Mouse (Mus musculus): ENCODE measurements around the gene Cdc25b. TPM values are rescaled to one million over a fixed set of nuclear protein-coding genes. Genes with fewer than 3 reads are reported as not detected.
A peak's percentile ranks its signal among the peaks of the same experiment; 100 is the strongest.

Gene Cdc25b
- polyA plus RNA-seq, 1 experiment from 2014 or later: 59.1 TPM

- no peak overlapping the region for H3K27ac ChIP-seq (replicated peaks)
- H3K4me2 ChIP-seq (replicated peaks): no peak overlapping the region
- peaks cover 83% of the 10 kb centered on the region for H3K36me3 ChIP-seq
- no peak for ATAC-seq (ENCODE audit: insufficient number of reproducible peaks, low FRiP score, low TSS enrichment, low read depth)
- no peaks in the 10 kb centered on the region for H3K9me3 ChIP-seq (replicated peaks)
- H3K27me3 ChIP-seq: no peaks in the 10 kb centered on the region
- 81% methylated on average over 2 of the region's 2 CpGs for WGBS
- peaks cover 5% of the 10 kb centered on the region; the same call in 1 of the 2 replicates for H3K4me1 ChIP-seq
- H3K9ac ChIP-seq: no peak overlapping the region
- H3K4me3 ChIP-seq (replicated peaks): no peak overlapping the region
These were observed 41.2 kb upstream of the Cdc25b start for GRCm38 (mm10) chr2:131145536-131145935.

- no peaks in the 10 kb centered on the region for H3K9me3 ChIP-seq (replicated peaks)
- H3K36me3 ChIP-seq: peaks cover 82% of the 10 kb centered on the region
- H3K4me2 ChIP-seq (replicated peaks): no peak overlapping the region
- no peak for ATAC-seq (ENCODE audit: insufficient number of reproducible peaks, low FRiP score, low TSS enrichment, low read depth)
- 85% methylated on average over 21 of the region's 21 CpGs for WGBS
- no peak overlapping the region for H3K9ac ChIP-seq
- H3K27me3 ChIP-seq: no peaks in the 10 kb centered on the region
- no peak overlapping the region for H3K27ac ChIP-seq (replicated peaks)
- H3K4me1 ChIP-seq: peaks cover 5% of the 10 kb centered on the region; the same call in 1 of the 2 replicates
- no peak overlapping the region for H3K4me3 ChIP-seq (replicated peaks)
These were observed 40.3 kb upstream of the Cdc25b start for GRCm38 (mm10) chr2:131146193-131147042.

- H3K4me1 ChIP-seq: peaks cover 5% of the 10 kb centered on the region; the same call in 1 of the 2 replicates
- ATAC-seq (ENCODE audit: insufficient number of reproducible peaks, low FRiP score, low TSS enrichment, low read depth): no peak
- peaks cover 82% of the 10 kb centered on the region for H3K36me3 ChIP-seq
- no peaks in the 10 kb centered on the region for H3K9me3 ChIP-seq (replicated peaks)
- H3K4me2 ChIP-seq (replicated peaks): no peak overlapping the region
- no peak overlapping the region for H3K4me3 ChIP-seq (replicated peaks)
- H3K27ac ChIP-seq (replicated peaks): no peak overlapping the region
- no peak overlapping the region for H3K9ac ChIP-seq
- H3K27me3 ChIP-seq: no peaks in the 10 kb centered on the region
- WGBS: 90% methylated on average over 8 of the region's 8 CpGs
These were observed 39.7 kb upstream of the Cdc25b start for GRCm38 (mm10) chr2:131147043-131147365.

GRCm38 (mm10) chr2:131148353-131149253, 38.1 kb upstream of the Cdc25b start:
- Histone ChIP-seq H3K36me3 (peaks cover 76% of the 10 kb centered on the region), H3K4me3 (replicated peaks) (no peak overlapping the region), H3K4me2 (replicated peaks) (no peak overlapping the region), H3K27ac (replicated peaks) (no peak overlapping the region), H3K9me3 (replicated peaks) (no peaks in the 10 kb centered on the region), H3K27me3 (no peaks in the 10 kb centered on the region), H3K9ac (no peak overlapping the region), H3K4me1 (no peaks in the 10 kb centered on the region)
- ATAC-seq (ENCODE audit: insufficient number of reproducible peaks, low FRiP score, low TSS enrichment, low read depth): no peak
- 85% methylated on average over 8 of the region's 8 CpGs for WGBS

- H3K4me3 ChIP-seq (replicated peaks): no peak overlapping the region
- H3K4me2 ChIP-seq (replicated peaks): no peak overlapping the region
- no peak overlapping the region for H3K9ac ChIP-seq
- H3K4me1 ChIP-seq: no peaks in the 10 kb centered on the region
- H3K27me3 ChIP-seq: no peaks in the 10 kb centered on the region
- peaks cover 72% of the 10 kb centered on the region for H3K36me3 ChIP-seq
- ATAC-seq (ENCODE audit: insufficient number of reproducible peaks, low FRiP score, low TSS enrichment, low read depth): no peak
- H3K9me3 ChIP-seq (replicated peaks): no peaks in the 10 kb centered on the region
- no peak overlapping the region for H3K27ac ChIP-seq (replicated peaks)
- 99% methylated on average over 3 of the region's 3 CpGs for WGBS
These were observed 37.5 kb upstream of the Cdc25b start for GRCm38 (mm10) chr2:131149254-131149578.

GRCm38 (mm10) chr2:131152166-131152730, 34.5 kb upstream of the Cdc25b start:
- Histone ChIP-seq H3K36me3 (peaks cover 48% of the 10 kb centered on the region), H3K9ac (no peak overlapping the region), H3K27ac (replicated peaks) (no peak overlapping the region), H3K4me3 (replicated peaks) (no peak overlapping the region), H3K4me1 (no peaks in the 10 kb centered on the region; the same call in 1 of the 2 replicates), H3K9me3 (replicated peaks) (no peaks in the 10 kb centered on the region), H3K27me3 (no peaks in the 10 kb centered on the region), H3K4me2 (replicated peaks) (no peak overlapping the region)
- ATAC-seq (ENCODE audit: insufficient number of reproducible peaks, low FRiP score, low TSS enrichment, low read depth): no peak
- 91% methylated on average over 7 of the region's 7 CpGs for WGBS

- 91% methylated on average over 4 of the region's 4 CpGs for WGBS
- no peak overlapping the region for H3K27ac ChIP-seq (replicated peaks)
- no peak overlapping the region for H3K4me2 ChIP-seq (replicated peaks)
- no peak overlapping the region for H3K9ac ChIP-seq
- no peaks in the 10 kb centered on the region for H3K9me3 ChIP-seq (replicated peaks)
- peaks cover 8% of the 10 kb centered on the region for H3K4me1 ChIP-seq
- H3K36me3 ChIP-seq: peaks cover 30% of the 10 kb centered on the region
- H3K4me3 ChIP-seq (replicated peaks): no peak overlapping the region
- ATAC-seq (ENCODE audit: insufficient number of reproducible peaks, low FRiP score, low TSS enrichment, low read depth): no peak
- no peaks in the 10 kb centered on the region for H3K27me3 ChIP-seq
These were observed 32.7 kb upstream of the Cdc25b start for GRCm38 (mm10) chr2:131154036-131154435.

- no peak for ATAC-seq (ENCODE audit: insufficient number of reproducible peaks, low FRiP score, low TSS enrichment, low read depth)
- Histone ChIP-seq H3K4me2 (replicated peaks) (no peak overlapping the region), H3K9ac (no peak overlapping the region), H3K36me3 (peaks cover 11% of the 10 kb centered on the region; the same call in 1 of the 2 replicates), H3K4me3 (replicated peaks) (no peak overlapping the region), H3K27ac (replicated peaks) (no peak overlapping the region), H3K9me3 (replicated peaks) (no peaks in the 10 kb centered on the region), H3K4me1 (peaks cover 17% of the 10 kb centered on the region), H3K27me3 (no peaks in the 10 kb centered on the region)
- WGBS: 91% methylated on average over 7 of the region's 7 CpGs
These were observed 29.8 kb upstream of the Cdc25b start for GRCm38 (mm10) chr2:131156987-131157386.

- Histone ChIP-seq H3K4me3 (replicated peaks) (peak overlapping the region; percentile 77), H3K9ac (peak overlapping the region; percentile 90), H3K36me3 (peaks cover 6% of the 10 kb centered on the region; the same call in 1 of the 2 replicates), H3K27ac (replicated peaks) (peak overlapping the region; percentile 95), H3K9me3 (replicated peaks) (no peaks in the 10 kb centered on the region), H3K4me1 (peaks cover 20% of the 10 kb centered on the region), H3K27me3 (no peaks in the 10 kb centered on the region), H3K4me2 (replicated peaks) (peak overlapping the region; percentile 93)
- ATAC-seq (ENCODE audit: insufficient number of reproducible peaks, low FRiP score, low TSS enrichment, low read depth): peak; percentile 48
- under 1% methylated on average over 18 of the region's 18 CpGs for WGBS
These were observed 27.2 kb upstream of the Cdc25b start for GRCm38 (mm10) chr2:131159491-131159910.

GRCm38 (mm10) chr2:131159938-131160581, 26.7 kb upstream of the Cdc25b start, which contains the start of gene 1700037H04Rik:
TSS of gene 1700037H04Rik (minus strand) at chr2:131160081.
- under 1% methylated on average over 54 of the region's 54 CpGs for WGBS
- peak; percentile 97 for ATAC-seq (ENCODE audit: insufficient number of reproducible peaks, low FRiP score, low TSS enrichment, low read depth)
- H3K27me3 ChIP-seq: no peaks in the 10 kb centered on the region

More at GRCm38 (mm10) chr2:131159938-131160581, 26.7 kb upstream of the Cdc25b start, which contains the start of gene 1700037H04Rik:
- H3K9me3 ChIP-seq (replicated peaks): no peaks in the 10 kb centered on the region
- H3K4me2 ChIP-seq (replicated peaks): peak within 1 kb of the TSS; percentile 93
- peaks cover 6% of the 10 kb centered on the region; the same call in 1 of the 2 replicates for H3K36me3 ChIP-seq
- peak within 1 kb of the TSS; percentile 90 for H3K9ac ChIP-seq
- H3K27ac ChIP-seq (replicated peaks): peak within 1 kb of the TSS; percentile 95
- peak within 1 kb of the TSS; percentile 77 for H3K4me3 ChIP-seq (replicated peaks)
- H3K4me1 ChIP-seq: peaks cover 20% of the 10 kb centered on the region
